Comparison of ENCODE assay signal across 10 mouse cellular contexts in genomic region chr12:61175331-61175730, GRCm38 (mm10).
DNase-seq lines count a peak whose midpoint lies in the region; ATAC-seq and TF ChIP-seq lines count a peak whose summit lies in the region.
"Had no signal": no experiment of that assay in that cellular context is flagged by ENCODE, and none has a peak within 500 bp of the region (broad histone marks: within the 10 kb centered on the region; RNA-seq: fewer than 3 reads in every experiment).

No protein-coding gene starts in this region.

- H3K4me1 ChIP-seq in hindbrain, embryonic 11.5 days (replicated peaks; ENCODE audit: control insufficient read depth, insufficient read depth, low read length): no peaks in the 10 kb centered on the region
- no peaks in the 10 kb centered on the region for H3K4me1 ChIP-seq in hindbrain, embryonic 13.5 days (replicated peaks)
- H3K4me1 ChIP-seq in cerebellum, adult 2 months (ENCODE audit: control insufficient read depth, insufficient read depth, low read length): no peaks in the 10 kb centered on the region
- H3K4me1 ChIP-seq: embryonic facial prominence, embryonic 12.5 days had no signal

- no peak for TF ChIP-seq POLR2A in cerebellum, adult 2 months (IDR thresholded peaks at IDR 0.05; ENCODE audit: borderline replicate concordance, insufficient read depth, low read length)

- TF ChIP-seq CTCF in cerebellum, adult 2 months (IDR thresholded peaks at IDR 0.05; ENCODE audit: borderline replicate concordance, insufficient read depth, low read depth, low read length): no peak

- H3K27me3 ChIP-seq in hindbrain, embryonic 11.5 days (ENCODE audit: control insufficient read depth, insufficient read depth, low read length): no peaks in the 10 kb centered on the region
- no peaks in the 10 kb centered on the region for H3K27me3 ChIP-seq in hindbrain, embryonic 13.5 days
- no peaks in the 10 kb centered on the region for H3K27me3 ChIP-seq in cerebellum, adult 2 months (ENCODE audit: control insufficient read depth, insufficient read depth, low read length)
- H3K27me3 ChIP-seq: embryonic facial prominence, embryonic 12.5 days had no signal

- WGBS in hindbrain, embryonic 11.5 days: 59% methylated on average over 4 of the region's 4 CpGs
- 41% methylated on average over 4 of the region's 4 CpGs for WGBS in hindbrain, embryonic 13.5 days
- WGBS in cerebellum, adult 2 months: 4% methylated on average over 4 of the region's 4 CpGs

- peak; percentile 61 for DNase-seq in hindbrain, embryonic 11.5 days (ENCODE audit: low spot score)
- peak; percentile 10 for DNase-seq in thymus, postnatal 4 days
- no peak for DNase-seq in thymus, postnatal 36 days
- peak; percentile 11 for DNase-seq in embryo, embryonic 9.5 days (ENCODE audit: extremely low spot score)
- peak; percentile 6 for DNase-seq in retina, postnatal 7 days (ENCODE audit: low read depth, low spot score)
- DNase-seq in cerebellum, adult 2 months: no peak
- no peak for DNase-seq in B cell, adult 2 months
- DNase-seq: thymus, adult 18-20 months had no signal

- H3K4me2 ChIP-seq in hindbrain, embryonic 11.5 days (replicated peaks; ENCODE audit: low read depth, low read length): no peak overlapping the region
- H3K4me2 ChIP-seq in hindbrain, embryonic 13.5 days: no peak overlapping the region
- H3K4me2 ChIP-seq: embryonic facial prominence, embryonic 12.5 days had no signal

- H3K27ac ChIP-seq in hindbrain, embryonic 11.5 days (ENCODE audit: low read depth, low read length): no peak overlapping the region
- H3K27ac ChIP-seq in hindbrain, embryonic 13.5 days: no peak overlapping the region
- no peak overlapping the region for H3K27ac ChIP-seq in cerebellum, adult 2 months (ENCODE audit: insufficient read depth, low read length)
- H3K27ac ChIP-seq: embryonic facial prominence, embryonic 12.5 days had no signal

- no peak for ATAC-seq in hindbrain, embryonic 11.5 days (ENCODE audit: low FRiP score)
- no peak for ATAC-seq in hindbrain, embryonic 13.5 days (ENCODE audit: low FRiP score)

- H3K4me3 ChIP-seq in hindbrain, embryonic 11.5 days (ENCODE audit: low read depth, low read length): no peak overlapping the region
- no peak overlapping the region for H3K4me3 ChIP-seq in hindbrain, embryonic 13.5 days
- H3K4me3 ChIP-seq in cerebellum, adult 2 months (replicated peaks; ENCODE audit: insufficient read depth, low read depth, low read length): no peak overlapping the region
- H3K4me3 ChIP-seq: embryonic facial prominence, embryonic 12.5 days had no signal

- no peaks in the 10 kb centered on the region for H3K36me3 ChIP-seq in hindbrain, embryonic 11.5 days (ENCODE audit: control insufficient read depth, insufficient read depth, low read length)
- no peaks in the 10 kb centered on the region for H3K36me3 ChIP-seq in hindbrain, embryonic 13.5 days
- H3K36me3 ChIP-seq: embryonic facial prominence, embryonic 12.5 days had no signal

- no peaks in the 10 kb centered on the region for H3K9me3 ChIP-seq in hindbrain, embryonic 11.5 days (ENCODE audit: control insufficient read depth, low read length)
- no peaks in the 10 kb centered on the region for H3K9me3 ChIP-seq in hindbrain, embryonic 13.5 days
- H3K9me3 ChIP-seq: embryonic facial prominence, embryonic 12.5 days had no signal

- H3K9ac ChIP-seq in hindbrain, embryonic 11.5 days (ENCODE audit: low read depth, low read length): no peak overlapping the region
- no peak overlapping the region for H3K9ac ChIP-seq in hindbrain, embryonic 13.5 days
- H3K9ac ChIP-seq: embryonic facial prominence, embryonic 12.5 days had no signal

Comparison
In these comparisons a context has a peak if more than half of its experiments do, and no peak if none do; other contexts are left out.
1. DNase-seq: peak in hindbrain, embryonic 11.5 days (single experiment), thymus, postnatal 4 days (single experiment), embryo, embryonic 9.5 days (single experiment) and retina, postnatal 7 days (single experiment); none in thymus, postnatal 36 days (0 of 2), cerebellum, adult 2 months (0 of 2) and B cell, adult 2 months (0 of 2).